Mouse (Mus musculus): ENCODE measurements around the gene Ucp3. TPM values are rescaled to one million over a fixed set of nuclear protein-coding genes. Genes with fewer than 3 reads are reported as not detected.

The Ucp3 gene
- polyA plus RNA-seq, 1 experiment from 2014 or later, result not detected

- no peaks in the 10 kb centered on the region for H3K9me3 ChIP-seq
- H3K27me3 ChIP-seq, result peaks cover 13% of the 10 kb centered on the region
- 0 out of 2 replicates have a peak overlapping the region, but pooled peaks have one; percentile 31 for H3K9ac ChIP-seq
- WGBS, result 61% methylated on average over 8 of the region's 8 CpGs
- 0 out of 2 replicates have a peak, but pooled peaks cover 6% of the 10 kb centered on the region for H3K36me3 ChIP-seq
- peaks cover 44% of the 10 kb centered on the region for H3K4me1 ChIP-seq (replicated peaks)
- no peak overlapping the region for H3K4me3 ChIP-seq
- H3K27ac ChIP-seq (replicated peaks), result peak overlapping the region; percentile 83
- H3K4me2 ChIP-seq, result peak overlapping the region; percentile 70
- ATAC-seq (ENCODE audit: low read depth), result no peak
Measured at GRCm38 (mm10) chr7:100495042-100495441, 22.3 kb downstream of the Ucp3 start.

DNA sequence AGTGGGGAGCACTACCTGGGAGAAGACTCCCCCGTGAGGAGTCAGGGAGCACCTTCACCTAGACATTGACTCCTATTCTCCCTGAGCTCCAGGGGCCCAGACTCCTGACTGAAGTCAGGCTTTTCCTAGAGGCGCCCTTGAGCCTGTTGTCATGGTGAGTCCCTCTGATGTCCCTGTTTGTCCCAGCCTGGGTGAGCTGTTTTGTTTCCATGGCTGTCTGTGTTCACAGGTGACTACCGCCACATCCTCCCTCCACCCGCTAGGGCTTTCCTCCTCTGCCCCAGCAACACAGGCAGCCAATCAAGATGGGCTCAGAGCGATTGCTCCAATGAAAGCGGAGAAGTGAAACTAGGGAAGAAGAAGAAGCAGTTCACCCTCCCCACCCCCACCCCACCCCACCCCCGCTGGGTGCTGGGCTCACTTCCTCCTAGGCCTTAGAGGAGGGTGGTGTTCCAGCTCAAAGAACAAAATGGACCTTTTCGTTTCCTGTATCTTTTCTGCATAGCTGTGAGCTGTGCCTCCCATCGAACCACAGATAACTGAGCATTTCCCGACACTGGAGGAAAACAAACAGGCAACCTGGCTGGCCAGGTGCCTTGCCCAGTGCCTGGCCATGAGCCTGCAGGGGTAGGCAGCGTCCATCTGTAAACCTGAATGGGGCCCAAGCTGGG, 22.9 kb downstream of the Ucp3 start:
- Histone ChIP-seq H3K4me1 (replicated peaks) (peaks cover 44% of the 10 kb centered on the region), H3K9ac (peak overlapping the region; percentile 41), H3K4me3 (no peak overlapping the region), H3K9me3 (no peaks in the 10 kb centered on the region), H3K27me3 (peaks cover 13% of the 10 kb centered on the region), H3K36me3 (0 out of 2 replicates have a peak, but pooled peaks cover 6% of the 10 kb centered on the region), H3K4me2 (peak overlapping the region; percentile 70), H3K27ac (replicated peaks) (peak overlapping the region; percentile 83)
- WGBS, result 37% methylated on average over 11 of the region's 11 CpGs
- ATAC-seq (ENCODE audit: low read depth), result peak; percentile 85

DNA sequence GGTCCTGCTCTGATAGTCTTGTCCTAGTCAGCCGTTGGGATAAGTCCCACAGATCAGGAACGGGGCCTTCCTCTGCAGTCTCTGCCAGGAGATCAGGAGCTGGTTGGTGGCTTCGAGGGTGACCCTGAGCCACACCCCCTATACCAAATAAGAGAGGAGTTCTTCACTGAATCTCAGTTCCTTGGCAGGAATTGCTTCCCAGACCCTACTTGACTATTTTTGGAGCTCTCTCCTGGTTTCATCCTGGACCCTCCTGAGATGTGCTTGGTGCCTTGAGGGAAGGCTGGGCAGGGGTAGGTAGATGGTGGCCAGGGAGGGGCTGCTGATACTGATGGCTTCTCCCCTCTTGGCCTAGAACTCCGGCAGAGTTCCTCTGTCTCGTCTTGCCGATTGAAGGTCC, 23.6 kb downstream of the Ucp3 start:
- WGBS, result 89% methylated on average over 6 of the region's 6 CpGs
- Histone ChIP-seq H3K27me3 (peaks cover 13% of the 10 kb centered on the region), H3K4me1 (replicated peaks) (peaks cover 44% of the 10 kb centered on the region), H3K4me3 (no peak overlapping the region), H3K9me3 (no peaks in the 10 kb centered on the region), H3K4me2 (peak overlapping the region; percentile 70), H3K36me3 (0 out of 2 replicates have a peak, but pooled peaks cover 6% of the 10 kb centered on the region), H3K9ac (0 out of 2 replicates have a peak overlapping the region, but pooled peaks have one; percentile 41), H3K27ac (replicated peaks) (peak overlapping the region; percentile 83)
- no peak for ATAC-seq (ENCODE audit: low read depth)

DNA sequence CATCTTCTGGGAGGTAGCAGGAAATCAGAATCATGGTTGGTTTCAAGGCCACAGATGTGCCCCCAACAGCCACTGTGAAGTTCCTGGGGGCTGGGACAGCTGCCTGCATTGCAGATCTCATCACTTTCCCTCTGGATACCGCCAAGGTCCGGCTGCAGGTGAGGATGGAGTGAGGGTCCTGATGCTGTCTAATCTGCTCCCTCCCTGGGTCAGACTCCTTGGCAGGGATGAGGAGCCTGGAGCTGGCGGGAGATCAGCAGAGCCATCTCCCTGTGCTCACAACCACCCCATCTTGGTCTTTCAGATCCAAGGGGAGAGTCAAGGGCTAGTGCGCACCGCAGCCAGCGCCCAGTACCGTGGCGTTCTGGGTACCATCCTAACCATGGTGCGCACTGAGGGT, 24.0 kb downstream of the Ucp3 start:
- H3K36me3 ChIP-seq, result 0 out of 2 replicates have a peak, but pooled peaks cover 6% of the 10 kb centered on the region
- H3K4me1 ChIP-seq (replicated peaks), result peaks cover 44% of the 10 kb centered on the region
- ATAC-seq (ENCODE audit: low read depth), result no peak
- no peak overlapping the region for H3K4me2 ChIP-seq
- no peak overlapping the region for H3K9ac ChIP-seq
- no peak overlapping the region for H3K27ac ChIP-seq (replicated peaks)
- peaks cover 13% of the 10 kb centered on the region for H3K27me3 ChIP-seq
- H3K9me3 ChIP-seq, result no peaks in the 10 kb centered on the region
- 96% methylated on average over 9 of the region's 9 CpGs for WGBS
- H3K4me3 ChIP-seq, result no peak overlapping the region

- no peak overlapping the region for H3K4me3 ChIP-seq
- H3K9me3 ChIP-seq, result no peaks in the 10 kb centered on the region
- no peak for ATAC-seq (ENCODE audit: low read depth)
- 87% methylated on average over 4 of the region's 4 CpGs for WGBS
- no peak overlapping the region for H3K9ac ChIP-seq
- peaks cover 8% of the 10 kb centered on the region for H3K27me3 ChIP-seq
- H3K36me3 ChIP-seq, result 0 out of 2 replicates have a peak, but pooled peaks cover 6% of the 10 kb centered on the region
- H3K4me2 ChIP-seq, result no peak overlapping the region
- H3K27ac ChIP-seq (replicated peaks), result no peak overlapping the region
- H3K4me1 ChIP-seq (replicated peaks), result peaks cover 41% of the 10 kb centered on the region
Measured at GRCm38 (mm10) chr7:100497402-100497801, 24.6 kb downstream of the Ucp3 start.

DNA sequence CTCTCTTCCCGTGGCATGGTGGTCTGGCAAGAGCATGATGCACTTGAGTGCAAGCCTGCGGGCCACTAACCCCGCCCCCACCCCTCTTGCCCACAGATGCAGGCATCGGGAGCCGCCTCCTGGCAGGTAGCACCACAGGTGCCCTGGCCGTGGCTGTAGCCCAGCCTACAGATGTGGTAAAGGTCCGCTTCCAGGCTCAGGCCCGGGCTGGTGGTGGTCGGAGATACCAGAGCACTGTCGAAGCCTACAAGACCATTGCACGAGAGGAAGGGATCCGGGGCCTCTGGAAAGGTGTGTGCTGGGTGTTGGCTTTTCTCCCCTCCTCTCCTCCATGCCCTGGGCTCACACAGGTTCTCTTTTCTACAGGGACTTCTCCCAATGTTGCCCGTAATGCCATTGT, 25.2 kb downstream of the Ucp3 start:
- no peak overlapping the region for H3K9ac ChIP-seq
- no peak overlapping the region for H3K4me2 ChIP-seq
- peaks cover 2% of the 10 kb centered on the region; the same call in 1 of the 2 replicates for H3K27me3 ChIP-seq
- 0 out of 2 replicates have a peak, but pooled peaks cover 6% of the 10 kb centered on the region for H3K36me3 ChIP-seq
- no peak overlapping the region for H3K27ac ChIP-seq (replicated peaks)
- no peaks in the 10 kb centered on the region for H3K9me3 ChIP-seq
- H3K4me3 ChIP-seq, result no peak overlapping the region
- peaks cover 36% of the 10 kb centered on the region for H3K4me1 ChIP-seq (replicated peaks)
- no peak for ATAC-seq (ENCODE audit: low read depth)
- WGBS, result 94% methylated on average over 13 of the region's 13 CpGs

- H3K27ac ChIP-seq (replicated peaks), result no peak overlapping the region
- 0 out of 2 replicates have a peak, but pooled peaks cover 6% of the 10 kb centered on the region for H3K36me3 ChIP-seq
- no peaks in the 10 kb centered on the region for H3K27me3 ChIP-seq
- peaks cover 21% of the 10 kb centered on the region for H3K4me1 ChIP-seq (replicated peaks)
- H3K4me3 ChIP-seq, result no peak overlapping the region
- no peak overlapping the region for H3K4me2 ChIP-seq
- H3K9ac ChIP-seq, result no peak overlapping the region
- H3K9me3 ChIP-seq, result no peaks in the 10 kb centered on the region
- ATAC-seq (ENCODE audit: low read depth), result no peak
Measured at GRCm38 (mm10) chr7:100499465-100499864, 26.7 kb downstream of the Ucp3 start.

DNA sequence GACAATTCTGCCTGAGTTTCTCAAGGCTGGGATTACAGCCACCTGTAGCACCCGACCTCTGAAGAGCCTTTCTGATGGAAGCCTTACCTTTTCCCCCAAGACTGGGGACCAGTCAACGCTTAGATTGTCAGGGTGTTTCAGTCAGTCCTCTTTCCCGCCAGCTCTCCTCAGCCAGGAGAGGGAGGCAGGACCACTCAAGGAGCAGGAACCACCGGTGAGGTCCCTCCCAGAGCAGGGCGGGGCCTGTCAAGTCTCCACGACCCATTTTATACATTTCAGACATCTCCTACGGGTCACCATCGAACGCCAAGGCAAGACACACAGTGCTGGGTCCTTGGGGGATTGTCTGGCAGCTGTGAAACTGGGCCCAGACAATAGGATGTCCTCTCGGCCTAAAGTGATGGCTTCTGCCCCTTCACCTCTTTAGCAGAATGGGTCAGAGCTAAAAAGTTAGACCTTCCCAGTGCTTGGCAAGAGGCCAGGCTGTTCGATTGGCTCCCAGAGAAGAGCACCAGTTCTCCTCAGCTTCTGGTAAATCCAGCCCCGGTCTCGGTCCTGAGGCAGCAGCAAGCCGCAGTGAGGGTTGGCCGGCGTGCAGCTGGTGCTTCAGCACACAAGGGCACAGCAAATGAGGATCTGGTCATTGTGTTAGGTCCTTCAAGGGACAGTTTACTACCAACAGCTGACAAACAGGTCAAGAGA, 27.6 kb downstream of the Ucp3 start:
- Histone ChIP-seq H3K9me3 (no peaks in the 10 kb centered on the region), H3K9ac (no peak overlapping the region), H3K4me2 (no peak overlapping the region), H3K36me3 (0 out of 2 replicates have a peak, but pooled peaks cover 6% of the 10 kb centered on the region), H3K27ac (replicated peaks) (no peak overlapping the region), H3K27me3 (no peaks in the 10 kb centered on the region), H3K4me3 (no peak overlapping the region), H3K4me1 (replicated peaks) (peaks cover 11% of the 10 kb centered on the region)
- 69% methylated on average over 16 of the region's 16 CpGs for WGBS
- no peak for ATAC-seq (ENCODE audit: low read depth)

DNA sequence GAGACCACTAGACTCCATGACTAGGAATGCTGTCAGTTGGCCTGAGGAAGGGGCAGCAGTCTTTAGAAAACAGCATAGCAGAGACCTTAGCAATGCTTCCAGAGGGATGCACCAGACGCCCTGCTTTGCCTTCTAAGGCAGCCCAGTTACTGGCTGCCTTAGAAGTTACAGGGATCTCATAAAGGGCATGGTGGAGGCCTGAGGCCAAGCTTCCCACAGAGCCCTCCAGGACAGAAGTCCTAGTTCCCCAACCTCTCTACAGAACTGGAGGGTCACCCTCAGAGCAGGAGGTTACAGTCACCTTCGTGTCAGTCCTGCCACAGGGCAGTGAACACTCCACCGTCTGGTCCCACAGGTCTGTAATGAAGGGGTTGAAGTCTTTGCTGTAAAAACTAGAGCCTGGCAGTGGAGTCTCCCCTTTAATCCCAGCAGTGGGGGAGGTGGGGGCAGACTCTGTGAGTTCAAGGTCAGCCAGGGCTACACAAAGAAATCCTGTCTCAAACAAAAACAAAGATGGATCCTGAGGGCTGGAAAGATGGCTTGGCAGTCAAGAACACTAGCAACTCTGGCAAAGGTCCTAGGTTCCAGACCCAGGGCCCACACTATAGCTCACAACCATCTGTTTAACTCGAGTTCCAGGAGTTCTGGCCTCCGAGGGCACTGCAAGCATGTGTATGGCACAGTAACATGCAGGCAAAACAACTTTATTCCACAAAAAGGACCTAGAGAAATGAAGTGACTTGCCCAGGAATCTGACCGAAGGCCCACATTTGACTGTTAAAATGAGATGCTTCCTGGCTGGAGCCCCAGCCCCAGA, 28.4 kb downstream of the Ucp3 start:
- no peak for ATAC-seq (ENCODE audit: low read depth)
- no peak overlapping the region for H3K4me2 ChIP-seq
- 0 out of 2 replicates have a peak, but pooled peaks cover 6% of the 10 kb centered on the region for H3K36me3 ChIP-seq
- no peaks in the 10 kb centered on the region for H3K9me3 ChIP-seq
- H3K27me3 ChIP-seq, result no peaks in the 10 kb centered on the region
- WGBS, result 73% methylated on average over 6 of the region's 6 CpGs
- no peak overlapping the region for H3K27ac ChIP-seq (replicated peaks)
- H3K9ac ChIP-seq, result no peak overlapping the region
- peaks cover 3% of the 10 kb centered on the region for H3K4me1 ChIP-seq (replicated peaks)
- H3K4me3 ChIP-seq, result no peak overlapping the region

DNA sequence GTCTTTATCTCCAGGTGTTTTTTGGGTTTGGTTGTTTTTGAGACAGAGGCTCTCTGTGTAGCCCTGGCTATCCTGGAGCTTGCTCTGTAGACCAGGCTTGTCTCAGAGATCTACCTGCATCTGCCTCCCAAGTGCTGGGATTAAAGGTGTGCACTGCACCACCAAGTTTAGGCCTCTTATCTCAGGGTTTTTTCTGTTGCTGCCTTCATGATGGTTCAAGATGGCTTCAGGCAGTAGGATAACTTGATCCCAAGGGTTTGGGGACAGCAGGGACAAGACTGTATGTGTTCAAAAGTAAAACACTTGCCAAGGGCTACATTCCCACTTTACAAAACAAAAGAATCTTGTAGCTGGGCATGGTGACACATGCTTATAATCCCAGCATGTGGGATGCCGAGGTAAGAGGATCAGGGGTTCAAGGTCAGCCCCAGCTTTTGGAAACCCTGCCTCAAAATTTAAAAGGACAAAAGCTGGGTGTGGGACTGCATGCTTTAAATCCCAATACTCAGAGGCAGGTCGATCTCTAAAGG, 29.1 kb downstream of the Ucp3 start:
- 68% methylated on average over 2 of the region's 2 CpGs for WGBS
- H3K4me1 ChIP-seq (replicated peaks), result no peaks in the 10 kb centered on the region
- ATAC-seq (ENCODE audit: low read depth), result no peak
- no peaks in the 10 kb centered on the region for H3K9me3 ChIP-seq
- H3K9ac ChIP-seq, result no peak overlapping the region
- H3K4me2 ChIP-seq, result no peak overlapping the region
- H3K27me3 ChIP-seq, result no peaks in the 10 kb centered on the region
- H3K27ac ChIP-seq (replicated peaks), result no peak overlapping the region
- H3K36me3 ChIP-seq, result 0 out of 2 replicates have a peak, but pooled peaks cover 6% of the 10 kb centered on the region
- H3K4me3 ChIP-seq, result no peak overlapping the region

DNA sequence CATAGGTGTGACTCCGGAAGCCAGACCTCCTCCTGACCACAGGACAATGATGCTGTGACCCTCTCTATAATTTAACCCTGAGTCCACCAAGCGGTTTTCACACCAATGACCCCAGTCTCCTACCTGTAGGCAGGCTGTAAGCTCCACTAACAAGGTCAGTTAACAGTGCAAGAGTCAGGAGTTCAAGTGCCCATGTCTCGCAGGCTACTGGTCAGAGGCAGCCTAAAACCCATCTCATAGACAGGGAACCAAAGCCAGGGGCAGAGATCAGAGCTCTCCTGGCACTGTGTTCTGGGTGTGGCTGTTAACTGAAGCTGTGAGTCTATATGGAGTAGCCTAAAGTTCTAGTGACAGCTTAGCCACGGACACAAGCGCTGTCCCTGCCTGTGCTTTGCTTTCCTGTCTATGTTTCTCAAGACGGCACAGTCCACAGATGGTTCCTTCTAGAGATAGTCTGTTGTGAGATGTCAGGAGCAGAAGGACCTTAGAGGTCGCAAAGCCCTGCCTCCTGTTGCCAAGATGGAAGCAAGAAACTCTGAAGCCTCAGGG, 29.7 kb downstream of the Ucp3 start:
- WGBS, result 85% methylated on average over 7 of the region's 7 CpGs
- H3K27me3 ChIP-seq, result no peaks in the 10 kb centered on the region
- H3K4me2 ChIP-seq, result no peak overlapping the region
- no peak overlapping the region for H3K9ac ChIP-seq
- no peak overlapping the region for H3K27ac ChIP-seq (replicated peaks)
- H3K4me3 ChIP-seq, result no peak overlapping the region
- 0 out of 2 replicates have a peak, but pooled peaks cover 6% of the 10 kb centered on the region for H3K36me3 ChIP-seq
- no peak for ATAC-seq (ENCODE audit: low read depth)
- no peaks in the 10 kb centered on the region for H3K4me1 ChIP-seq (replicated peaks)
- no peaks in the 10 kb centered on the region for H3K9me3 ChIP-seq
